Comparison of ENCODE assay signal across 8 mouse cellular contexts in the genomic region with DNA sequence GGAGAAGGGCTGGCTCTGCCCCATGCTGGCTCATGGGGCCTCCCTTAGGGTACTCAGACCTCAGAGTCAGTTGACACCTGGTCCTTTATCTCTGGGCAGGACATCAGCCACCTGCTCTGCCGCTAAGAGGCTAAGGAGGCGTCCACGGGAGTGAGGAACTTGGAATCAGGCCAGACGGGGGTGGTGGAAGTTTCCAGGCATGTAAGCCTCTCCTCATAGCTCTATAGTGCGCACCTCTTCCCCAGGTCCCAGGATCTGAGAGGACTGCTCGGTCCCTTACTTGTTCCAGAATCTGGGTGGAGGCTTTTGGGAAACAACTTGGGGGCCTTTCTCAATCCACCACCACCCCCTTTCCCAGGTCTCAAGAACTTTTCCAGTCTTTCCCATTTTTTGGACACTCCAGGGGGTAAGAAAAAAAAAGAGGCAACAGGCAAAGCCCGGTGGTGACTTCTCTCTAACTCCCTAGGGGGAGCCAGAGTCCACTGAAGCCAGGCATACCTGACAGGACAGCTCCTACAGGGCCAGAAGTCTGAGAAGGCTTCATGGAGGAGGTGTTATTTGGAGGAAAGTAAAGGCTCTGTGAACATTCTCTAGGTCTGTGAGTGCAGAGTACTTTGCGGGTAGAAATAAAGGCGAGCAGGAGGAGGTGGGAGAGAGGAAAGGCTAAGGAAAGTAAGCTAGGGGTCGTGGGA. TPM values are rescaled to one million over a fixed set of nuclear protein-coding genes. Genes with fewer than 3 reads are reported as not detected.
DNase-seq lines count a peak whose midpoint lies in the region; ATAC-seq and TF ChIP-seq lines count a peak whose summit lies in the region.
"Had no signal": no experiment of that assay in that cellular context is flagged by ENCODE, and none has a peak within 500 bp of the region (broad histone marks: within the 10 kb centered on the region; RNA-seq: fewer than 3 reads in every experiment).

No protein-coding gene starts in this region.

- no peak for ATAC-seq in kidney, postnatal 0 days (replicated peaks; ENCODE audit: low FRiP score, low read depth)
- no peak for ATAC-seq in stomach, postnatal 0 days (ENCODE audit: low FRiP score, low TSS enrichment)
- ATAC-seq in forebrain, embryonic 16.5 days = no peak

- no peak overlapping the region for H3K27ac ChIP-seq in thymus, adult 2 months (ENCODE audit: control insufficient read depth, insufficient read depth, low read length)
- no peak overlapping the region for H3K27ac ChIP-seq in kidney, postnatal 0 days
- H3K27ac ChIP-seq in stomach, postnatal 0 days (replicated peaks) = no peak overlapping the region
- H3K27ac ChIP-seq in forebrain, embryonic 16.5 days (ENCODE audit: low read length) = no peak overlapping the region
- H3K27ac ChIP-seq: midbrain, embryonic 12.5 days had no signal

- DNase-seq in thymus, adult 2 months = peak; percentile 68
- DNase-seq in thymus, adult 18-20 months = no peak
- DNase-seq in brain, adult 2 months (ENCODE audit: low read depth, low spot score) = peak; percentile 61
- peak; percentile 70 for DNase-seq in kidney, postnatal 0 days (ENCODE audit: low spot score)
- DNase-seq in stomach, postnatal 0 days (ENCODE audit: low spot score) = peak; percentile 59
- DNase-seq in layer of hippocampus, adult 9-11 months = no peak

- H3K4me2 ChIP-seq in kidney, postnatal 0 days (ENCODE audit: low read length) = no peak overlapping the region
- no peak overlapping the region for H3K4me2 ChIP-seq in stomach, postnatal 0 days (replicated peaks; ENCODE audit: low read depth)
- no peak overlapping the region for H3K4me2 ChIP-seq in forebrain, embryonic 16.5 days (ENCODE audit: low read length)
- H3K4me2 ChIP-seq: midbrain, embryonic 12.5 days had no signal

- no peaks in the 10 kb centered on the region for H3K9me3 ChIP-seq in kidney, postnatal 0 days (replicated peaks; ENCODE audit: low read length)
- no peaks in the 10 kb centered on the region for H3K9me3 ChIP-seq in stomach, postnatal 0 days (ENCODE audit: control insufficient read depth, low read length)
- no peaks in the 10 kb centered on the region for H3K9me3 ChIP-seq in forebrain, embryonic 16.5 days (ENCODE audit: control insufficient read depth, low read length)
- H3K9me3 ChIP-seq: midbrain, embryonic 12.5 days had no signal

- H3K4me3 ChIP-seq in thymus, adult 2 months (ENCODE audit: control insufficient read depth, insufficient read depth, low read length) = no peak overlapping the region
- no peak overlapping the region for H3K4me3 ChIP-seq in kidney, postnatal 0 days (replicated peaks; ENCODE audit: low read depth, low read length)
- no peak overlapping the region for H3K4me3 ChIP-seq in stomach, postnatal 0 days (ENCODE audit: low read depth, low read length)
- no peak overlapping the region for H3K4me3 ChIP-seq in forebrain, embryonic 16.5 days (replicated peaks; ENCODE audit: low read length)
- H3K4me3 ChIP-seq: midbrain, embryonic 12.5 days had no signal

- no peaks in the 10 kb centered on the region for H3K27me3 ChIP-seq in thymus, adult 2 months (ENCODE audit: control insufficient read depth, insufficient read depth, low read length)
- no peaks in the 10 kb centered on the region for H3K27me3 ChIP-seq in kidney, postnatal 0 days (ENCODE audit: insufficient read depth, low read length)
- no peaks in the 10 kb centered on the region for H3K27me3 ChIP-seq in stomach, postnatal 0 days (ENCODE audit: control insufficient read depth, insufficient read depth, low read length)
- H3K27me3 ChIP-seq in forebrain, embryonic 16.5 days (replicated peaks; ENCODE audit: control insufficient read depth, insufficient read depth, low read length) = no peaks in the 10 kb centered on the region

- no peak overlapping the region for H3K9ac ChIP-seq in kidney, postnatal 0 days (ENCODE audit: low read depth, low read length)
- no peak overlapping the region for H3K9ac ChIP-seq in stomach, postnatal 0 days (ENCODE audit: low read length)
- no peak overlapping the region for H3K9ac ChIP-seq in forebrain, embryonic 16.5 days (replicated peaks; ENCODE audit: low read depth, low read length)
- H3K9ac ChIP-seq: midbrain, embryonic 12.5 days had no signal

- peaks cover 8% of the 10 kb centered on the region for H3K4me1 ChIP-seq in thymus, adult 2 months (replicated peaks; ENCODE audit: control insufficient read depth, insufficient read depth, low read length)
- H3K4me1 ChIP-seq in kidney, postnatal 0 days (replicated peaks; ENCODE audit: insufficient read depth, low read length) = no peaks in the 10 kb centered on the region
- H3K4me1 ChIP-seq in stomach, postnatal 0 days (replicated peaks; ENCODE audit: control insufficient read depth, insufficient read depth) = no peaks in the 10 kb centered on the region
- H3K4me1 ChIP-seq in forebrain, embryonic 16.5 days (replicated peaks; ENCODE audit: control insufficient read depth, insufficient read depth, low read length) = no peaks in the 10 kb centered on the region
- H3K4me1 ChIP-seq: midbrain, embryonic 12.5 days had no signal

- no peak for TF ChIP-seq EP300 in stomach, postnatal 0 days (optimal IDR thresholded peaks at IDR 0.05)

- TF ChIP-seq POLR2A in thymus, adult 2 months (IDR thresholded peaks at IDR 0.05; ENCODE audit: control insufficient read depth, extremely low read depth, insufficient read depth, low read length, poor library complexity) = no peak

- 51% methylated on average over 10 of the region's 10 CpGs for WGBS in thymus, adult 2 months
- 37% methylated on average over 10 of the region's 10 CpGs for whole genome bisulfite sequencing in kidney, postnatal 0 days
- 27% methylated on average over 10 of the region's 10 CpGs for WGBS in stomach, postnatal 0 days
- 39% methylated on average over 10 of the region's 10 CpGs for WGBS in forebrain, embryonic 16.5 days

- no peak for TF ChIP-seq CTCF in thymus, adult 2 months (IDR thresholded peaks at IDR 0.05; ENCODE audit: borderline replicate concordance, control insufficient read depth, extremely low read depth, insufficient read depth, low read length, poor library complexity)
- peak; percentile 73 for TF ChIP-seq CTCF in kidney, postnatal 0 days (IDR thresholded peaks at IDR 0.05; ENCODE audit: low read depth)
- peak; percentile 81 for TF ChIP-seq CTCF in stomach, postnatal 0 days (IDR thresholded peaks at IDR 0.05; ENCODE audit: low read depth)

- H3K36me3 ChIP-seq in thymus, adult 2 months (ENCODE audit: control insufficient read depth, insufficient read depth, low read length) = no peaks in the 10 kb centered on the region
- H3K36me3 ChIP-seq in kidney, postnatal 0 days (ENCODE audit: insufficient read depth, low read length) = no peaks in the 10 kb centered on the region
- no peaks in the 10 kb centered on the region for H3K36me3 ChIP-seq in stomach, postnatal 0 days (ENCODE audit: control insufficient read depth, insufficient read depth, low read length)
- H3K36me3 ChIP-seq in forebrain, embryonic 16.5 days (ENCODE audit: control insufficient read depth, insufficient read depth) = no peaks in the 10 kb centered on the region
- H3K36me3 ChIP-seq: midbrain, embryonic 12.5 days had no signal

RNA-seq across cellular contexts. Expression of a gene that starts 7.2 kb away (rescaled TPM):
- 2.8 and 4.6 TPM in 2 replicates for polyA plus RNA-seq in thymus, adult 2 months (2012; rRNA removed)
- polyA plus RNA-seq in kidney, postnatal 0 days (2015; fragmentation: Nextera tagmentation; extraction: Ambion mirVana) = 3.4 and 4.2 TPM in 2 replicates
- polyA plus RNA-seq in stomach, postnatal 0 days (2015; fragmentation: Nextera tagmentation; extraction: Ambion mirVana) = 17.6 and 21.5 TPM in 2 replicates
- polyA plus RNA-seq in forebrain, embryonic 16.5 days (2015; fragmentation: Nextera tagmentation; extraction: Ambion mirVana) = 2.1 and 2.3 TPM in 2 replicates

RNA-seq across cellular contexts. Expression of a gene that starts 21.1 kb away (rescaled TPM):
- polyA plus RNA-seq in thymus, adult 2 months (2012; rRNA removed) = 0.15 TPM in 1 of 2 replicates, not detected in the other
- polyA plus RNA-seq in kidney, postnatal 0 days (2015; fragmentation: Nextera tagmentation; extraction: Ambion mirVana) = 0.11 and 0.54 TPM in 2 replicates
- polyA plus RNA-seq in stomach, postnatal 0 days (2015; fragmentation: Nextera tagmentation; extraction: Ambion mirVana) = 0.11 and 0.19 TPM in 2 replicates
- polyA plus RNA-seq in forebrain, embryonic 16.5 days (2015; fragmentation: Nextera tagmentation; extraction: Ambion mirVana) = 0.57 and 1.4 TPM in 2 replicates

RNA-seq across cellular contexts. Expression of a gene that starts 21.5 kb away (rescaled TPM):
- polyA plus RNA-seq in thymus, adult 2 months (2012; rRNA removed) = 0.90 and 1.1 TPM in 2 replicates
- polyA plus RNA-seq in kidney, postnatal 0 days (2015; fragmentation: Nextera tagmentation; extraction: Ambion mirVana) = 19.1 and 19.6 TPM in 2 replicates
- 5.3 and 6.5 TPM in 2 replicates for polyA plus RNA-seq in stomach, postnatal 0 days (2015; fragmentation: Nextera tagmentation; extraction: Ambion mirVana)
- polyA plus RNA-seq in forebrain, embryonic 16.5 days (2015; fragmentation: Nextera tagmentation; extraction: Ambion mirVana) = 0.88 and 1.1 TPM in 2 replicates

RNA-seq across cellular contexts. Expression of a gene that starts 29.5 kb away (rescaled TPM):
- polyA plus RNA-seq in thymus, adult 2 months (2012; rRNA removed) = 39.7 and 45.2 TPM in 2 replicates
- 2.5 and 2.8 TPM in 2 replicates for polyA plus RNA-seq in kidney, postnatal 0 days (2015; fragmentation: Nextera tagmentation; extraction: Ambion mirVana)
- 93.5 and 109 TPM in 2 replicates for polyA plus RNA-seq in stomach, postnatal 0 days (2015; fragmentation: Nextera tagmentation; extraction: Ambion mirVana)
- 0.47 and 0.52 TPM in 2 replicates for polyA plus RNA-seq in forebrain, embryonic 16.5 days (2015; fragmentation: Nextera tagmentation; extraction: Ambion mirVana)

RNA-seq across cellular contexts. Expression of a gene that starts 44.2 kb away (rescaled TPM):
- polyA plus RNA-seq in thymus, adult 2 months (2012; rRNA removed) = 134 and 143 TPM in 2 replicates
- polyA plus RNA-seq in kidney, postnatal 0 days (2015; fragmentation: Nextera tagmentation; extraction: Ambion mirVana) = 74.5 and 81.2 TPM in 2 replicates
- polyA plus RNA-seq in stomach, postnatal 0 days (2015; fragmentation: Nextera tagmentation; extraction: Ambion mirVana) = 51.4 and 53.9 TPM in 2 replicates
- 112 and 124 TPM in 2 replicates for polyA plus RNA-seq in forebrain, embryonic 16.5 days (2015; fragmentation: Nextera tagmentation; extraction: Ambion mirVana)

Comparison
In these comparisons a context has a peak if more than half of its experiments do, and no peak if none do; other contexts are left out.
1. DNase-seq: peak in thymus, adult 2 months (single experiment), brain, adult 2 months (single experiment), kidney, postnatal 0 days (single experiment) and stomach, postnatal 0 days (single experiment); none in thymus, adult 18-20 months (0 of 2) and layer of hippocampus, adult 9-11 months (single experiment).